Mouse (Mus musculus): Measurements from ENCODE around the gene Prss29.

- TF ChIP-seq MAFK (IDR thresholded peaks at IDR 0.05; ENCODE audit: insufficient read depth, low read depth, low read length) (no peak), ZC3H11A (IDR thresholded peaks at IDR 0.05; ENCODE audit: borderline replicate concordance, low read depth, low read length) (no peak)
These were observed 33.4 kb upstream of the Prss29 start for GRCm38 (mm10) chr17:25285033-25285432.

Measured in ES-E14 (cell line).